Mouse (Mus musculus) cortical plate, adult 2 months (tissue): ENCODE data around the gene Ptprk. TPM values are rescaled to one million over a fixed set of nuclear protein-coding genes. Genes with fewer than 3 reads are reported as not detected.

ENCODE experiments used
- H3K27ac ChIP-seq: fragments of 200-500 bp; 2 replicates; pipeline ENCODE4 v1.5.1; 2012; ENCODE audit warnings: low read length, control low read depth, inconsistent platforms; ENCODE audit not compliant: insufficient read depth
- H3K4me1 ChIP-seq: fragments of 200-500 bp; 2 replicates; pipeline ENCODE4 v1.6.1; 2011; ENCODE audit warnings: low read length; ENCODE audit not compliant: control insufficient read depth, insufficient read depth
- H3K4me3 ChIP-seq: fragments of 200-500 bp; 2 replicates; pipeline ENCODE4 v1.5.1; 2011; ENCODE audit warnings: mild to moderate bottlenecking, low read length, control low read depth; ENCODE audit not compliant: insufficient read depth
- CTCF ChIP-seq: fragments of 200-500 bp; IDR thresholded peaks from 2 replicates; pipeline ENCODE4 v1.5.1; 2011; ENCODE audit warnings: mild to moderate bottlenecking, control low read depth, low read length; ENCODE audit not compliant: insufficient read depth; ENCODE audit errors: extremely low read depth
- POLR2A ChIP-seq: fragments of 200-500 bp; IDR thresholded peaks from 2 replicates; pipeline ENCODE4 v1.6.1; 2011; ENCODE audit warnings: mild to moderate bottlenecking, low read length, control low read depth; ENCODE audit not compliant: insufficient read depth; ENCODE audit errors: extremely low read depth
- polyA plus RNA-seq: library from polyadenylated mRNA; depleted of rRNA; stranded (reverse); fragments of >200 nt; gene quantifications from 2 replicates; pipeline ENCODE4 v1.2.3, GENCODE M21; 2012

Gene Ptprk
- polyA plus RNA-seq, 1 experiment = 45.0 TPM

DNA sequence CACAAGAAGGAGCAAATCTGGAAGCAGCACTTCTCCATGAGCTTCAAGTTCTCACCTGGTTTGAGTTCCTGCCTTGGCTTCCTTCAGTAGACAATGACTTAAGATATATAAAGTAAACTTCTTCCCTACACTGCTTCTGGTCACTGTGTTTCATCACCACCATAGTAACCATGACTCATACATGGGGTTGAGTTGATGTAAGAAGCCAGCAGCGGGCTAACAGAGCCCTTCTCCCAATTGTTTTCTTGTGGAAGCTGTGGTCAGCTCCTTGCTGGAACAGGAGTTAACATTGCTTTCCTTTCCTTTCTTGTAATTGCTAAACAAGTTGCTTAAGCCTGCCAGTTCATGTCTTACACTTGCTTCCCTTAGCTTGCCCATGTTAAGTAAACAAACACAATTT, 96.6 kb downstream of the Ptprk start:
- Histone ChIP-seq H3K27ac (no peak overlapping the region), H3K4me3 (no peak overlapping the region), H3K4me1 (no peaks in the 10 kb centered on the region)
- no peak for TF ChIP-seq POLR2A
- no peak for TF ChIP-seq CTCF

- no peak overlapping the region for H3K4me3 ChIP-seq
- peak overlapping the region; percentile 71; the same call in 1 of the 2 replicates for H3K27ac ChIP-seq
- H3K4me1 ChIP-seq = 0 out of 2 replicates have a peak, but pooled peaks cover 1% of the 10 kb centered on the region
- no peak for TF ChIP-seq POLR2A
- no peak for TF ChIP-seq CTCF
Measured at GRCm38 (mm10) chr10:28178876-28179275, 104.3 kb downstream of the Ptprk start.

- TF ChIP-seq POLR2A = no peak
- H3K4me1 ChIP-seq = 0 out of 2 replicates have a peak, but pooled peaks cover 1% of the 10 kb centered on the region
- no peak overlapping the region for H3K4me3 ChIP-seq
- H3K27ac ChIP-seq = no peak overlapping the region
Measured at GRCm38 (mm10) chr10:28182081-28182480, 107.5 kb downstream of the Ptprk start.

DNA sequence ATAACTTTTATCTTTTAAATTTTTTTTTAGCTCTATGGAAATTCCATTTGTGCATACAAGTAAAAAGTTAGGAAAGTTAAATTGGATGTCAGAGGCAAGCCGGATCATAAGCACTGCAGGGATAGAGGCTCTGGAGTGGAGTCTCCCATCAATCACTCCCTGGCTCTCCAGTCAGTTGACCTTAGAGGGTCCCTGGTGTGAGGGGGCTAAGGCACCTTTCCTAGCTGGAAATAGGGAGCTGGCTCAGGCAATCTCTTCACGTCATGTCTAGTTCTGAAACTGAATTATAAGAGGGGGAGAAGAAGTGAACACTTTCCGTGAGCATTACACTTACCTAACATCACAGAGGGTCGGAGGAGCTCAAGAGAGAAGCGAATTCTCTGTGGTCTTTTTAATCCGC, 110.1 kb downstream of the Ptprk start:
- no peak overlapping the region for H3K27ac ChIP-seq
- TF ChIP-seq POLR2A = no peak
- no peak for TF ChIP-seq CTCF
- H3K4me3 ChIP-seq = no peak overlapping the region

GRCm38 (mm10) chr10:28185326-28185725, 110.7 kb downstream of the Ptprk start:
- TF ChIP-seq POLR2A (no peak), CTCF (no peak)
- Histone ChIP-seq H3K4me1 (no peaks in the 10 kb centered on the region), H3K27ac (no peak overlapping the region), H3K4me3 (no peak overlapping the region)

More for the DNA sequence above, 110.1 kb downstream of the Ptprk start:
- H3K4me1 ChIP-seq = no peaks in the 10 kb centered on the region

GRCm38 (mm10) chr10:28186018-28186800, 111.6 kb downstream of the Ptprk start:
- H3K4me3 ChIP-seq = no peak overlapping the region
- no peaks in the 10 kb centered on the region for H3K4me1 ChIP-seq
- TF ChIP-seq CTCF = no peak
- TF ChIP-seq POLR2A = no peak
- H3K27ac ChIP-seq = no peak overlapping the region

GRCm38 (mm10) chr10:28191440-28191839, 116.8 kb downstream of the Ptprk start:
- TF ChIP-seq CTCF (no peak), POLR2A (no peak)
- Histone ChIP-seq H3K4me1 (no peaks in the 10 kb centered on the region), H3K4me3 (no peak overlapping the region), H3K27ac (no peak overlapping the region)

- H3K27ac ChIP-seq = no peak overlapping the region
- TF ChIP-seq POLR2A (no peak), CTCF (no peak)
- H3K4me1 ChIP-seq = no peaks in the 10 kb centered on the region
- no peak overlapping the region for H3K4me3 ChIP-seq
Measured at GRCm38 (mm10) chr10:28193630-28194029, 119.0 kb downstream of the Ptprk start.

- Histone ChIP-seq H3K4me1 (no peaks in the 10 kb centered on the region), H3K4me3 (no peak overlapping the region), H3K27ac (no peak overlapping the region)
- no peak for TF ChIP-seq POLR2A
- TF ChIP-seq CTCF = no peak
Measured at GRCm38 (mm10) chr10:28200609-28201008, 126.0 kb downstream of the Ptprk start.

DNA sequence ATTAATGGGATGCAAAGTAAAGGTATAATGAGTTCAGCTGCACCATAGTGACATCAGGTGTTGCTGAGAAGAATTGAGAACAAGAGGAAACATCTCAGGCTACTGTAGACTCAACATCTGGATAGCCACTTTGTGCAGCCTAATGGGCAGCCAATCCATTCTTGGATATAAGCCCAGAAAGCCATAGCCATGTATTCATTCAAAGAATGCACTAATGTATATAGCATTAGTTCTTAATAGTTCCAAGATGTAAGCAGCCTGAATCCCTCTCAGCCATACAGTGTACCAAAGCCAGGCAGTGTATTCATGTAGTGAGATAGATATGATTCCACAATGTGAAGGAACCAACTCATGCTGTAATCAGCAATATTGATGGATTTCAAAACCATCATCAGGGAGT, 134.8 kb downstream of the Ptprk start:
- Histone ChIP-seq H3K4me1 (no peaks in the 10 kb centered on the region), H3K4me3 (no peak overlapping the region), H3K27ac (no peak overlapping the region)
- TF ChIP-seq CTCF (no peak), POLR2A (no peak)
